Mouse (Mus musculus): ENCODE measurements around the gene Syt15.

- no peak for TF ChIP-seq TBP (IDR thresholded peaks at IDR 0.05; ENCODE audit: low read depth, low read length)
- TF ChIP-seq BHLHE40 (IDR thresholded peaks at IDR 0.05; ENCODE audit: borderline replicate concordance, low read depth, low read length) = no peak
- no peak for TF ChIP-seq EP300 (IDR thresholded peaks at IDR 0.05; ENCODE audit: low read depth in 1 of 2, low read length in 2 of 2)
- no peak for TF ChIP-seq SMC3 (IDR thresholded peaks at IDR 0.05; ENCODE audit: low read depth, low read length)
- TF ChIP-seq POLR2A (IDR thresholded peaks at IDR 0.05; ENCODE audit: control insufficient read depth in 1 of 2, insufficient read depth in 1 of 2, low read depth in 1 of 2, low read length in 2 of 2, poor library complexity in 1 of 2) = no peak
- TF ChIP-seq USF1 (IDR thresholded peaks at IDR 0.05; ENCODE audit: low read depth, low read length) = no peak
- TF ChIP-seq CTCF (IDR thresholded peaks at IDR 0.05 in 2 of 3, conservative IDR thresholded peaks at IDR 0.05 in 1 of 3; ENCODE audit: control insufficient read depth in 1 of 3, insufficient read depth in 1 of 3, low read depth in 2 of 3, low read length in 3 of 3, poor library complexity in 1 of 3, severe bottlenecking in 1 of 3) = no peak
- TF ChIP-seq ELF1 (IDR thresholded peaks at IDR 0.05; ENCODE audit: low read depth, low read length) = no peak
- TF ChIP-seq USF2 (IDR thresholded peaks at IDR 0.05; ENCODE audit: borderline replicate concordance in 1 of 2, insufficient read depth in 1 of 2, low read depth in 1 of 2, low read length in 2 of 2) = no peak
- no peak for TF ChIP-seq HCFC1 (IDR thresholded peaks at IDR 0.05; ENCODE audit: low read depth, low read length)
Measured at GRCm38 (mm10) chr14:34171107-34171506, 48.3 kb upstream of the Syt15 start.

All from MEL (cell line).